In the genomic region with DNA sequence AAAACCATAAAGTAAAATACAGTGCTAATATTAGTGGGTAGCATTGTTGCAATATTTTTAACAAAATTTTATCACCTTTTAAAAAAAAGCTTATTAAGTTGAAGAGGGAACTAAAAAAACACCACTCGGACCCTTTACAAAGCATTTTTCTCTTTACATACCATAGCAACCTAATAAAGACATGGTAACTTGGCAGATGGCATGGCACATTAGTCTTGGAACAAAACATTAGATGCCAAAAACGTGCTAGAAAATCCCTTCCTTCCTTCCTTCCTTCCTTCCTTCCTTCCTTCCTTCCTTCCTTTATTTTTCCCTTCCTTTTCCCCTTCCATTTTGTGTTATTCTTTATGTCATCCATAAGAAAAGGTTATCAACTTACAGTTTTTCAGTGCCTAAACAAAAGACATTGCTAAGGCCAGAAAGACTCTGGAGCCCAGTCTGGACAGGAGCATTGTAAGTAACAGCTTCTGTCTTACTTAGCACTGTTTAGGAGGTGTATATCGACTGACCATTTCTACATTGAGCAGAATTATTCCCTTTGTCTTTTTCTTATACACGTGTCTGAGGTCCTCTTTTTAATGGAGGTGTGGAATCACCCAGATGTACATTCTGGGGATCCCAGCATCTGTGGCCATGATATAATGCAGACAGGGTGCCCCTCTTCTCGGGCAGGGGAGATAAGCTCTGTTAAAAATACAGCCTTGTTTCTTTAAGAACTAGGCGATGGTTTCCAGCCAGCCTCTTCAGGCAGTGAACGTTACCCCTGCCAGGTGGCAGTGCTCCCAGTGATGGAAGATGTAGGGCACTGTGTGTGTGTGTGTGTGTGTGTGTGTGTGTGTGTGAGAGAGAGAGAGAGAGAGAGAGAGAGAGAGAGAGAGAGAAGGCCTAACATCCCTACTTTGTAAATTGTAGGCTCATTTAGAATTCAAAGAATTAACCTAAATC, we compare ENCODE assay signal across 9 mouse cellular contexts.
DNase-seq lines count a peak whose midpoint lies in the region; ATAC-seq and TF ChIP-seq lines count a peak whose summit lies in the region.
"Had no signal": no experiment of that assay in that cellular context is flagged by ENCODE, and none has a peak within 500 bp of the region (broad histone marks: within the 10 kb centered on the region; RNA-seq: fewer than 3 reads in every experiment).

No protein-coding gene starts in this region.

- DNase-seq in limb, embryonic 10.5 days (ENCODE audit: low spot score), result no peak
- peak; percentile 88 to 91 for DNase-seq in cerebellum, adult 2 months
- DNase-seq in forebrain, postnatal 0 days, result peak; percentile 89
- DNase-seq in left cerebral cortex, postnatal 14 days (ENCODE audit: low spot score in 2 of 2), result peak; percentile 64 to 81
- DNase-seq in urinary bladder, postnatal 10 days (ENCODE audit: low spot score), result no peak
- DNase-seq in spleen, adult 12 weeks (ENCODE audit: low spot score), result no peak

- TF ChIP-seq CTCF in cerebellum, adult 2 months (IDR thresholded peaks at IDR 0.05; ENCODE audit: borderline replicate concordance, insufficient read depth, low read depth, low read length), result no peak
- TF ChIP-seq CTCF in forebrain, postnatal 0 days (IDR thresholded peaks at IDR 0.05; ENCODE audit: low read depth), result peak; percentile 26; the same call in 1 of the 2 replicates

- ATAC-seq in limb, embryonic 15.5 days (ENCODE audit: insufficient number of reproducible peaks, low FRiP score, low TSS enrichment, low read depth), result no peak
- peak; percentile 81 for ATAC-seq in forebrain, postnatal 0 days
- ATAC-seq in intestine, embryonic 15.5 days, result no peak

- H3K36me3 ChIP-seq in limb, embryonic 15.5 days, result no peaks in the 10 kb centered on the region
- no peaks in the 10 kb centered on the region for H3K36me3 ChIP-seq in limb, embryonic 10.5 days
- no peaks in the 10 kb centered on the region for H3K36me3 ChIP-seq in forebrain, postnatal 0 days (ENCODE audit: insufficient read depth)
- no peaks in the 10 kb centered on the region for H3K36me3 ChIP-seq in intestine, embryonic 15.5 days
- H3K36me3 ChIP-seq: limb, embryonic 13.5 days had no signal

- no peak overlapping the region for H3K4me3 ChIP-seq in limb, embryonic 15.5 days
- H3K4me3 ChIP-seq in limb, embryonic 10.5 days, result no peak overlapping the region
- H3K4me3 ChIP-seq in cerebellum, adult 2 months (replicated peaks; ENCODE audit: insufficient read depth, low read depth, low read length), result peak overlapping the region; percentile 53
- H3K4me3 ChIP-seq in forebrain, postnatal 0 days (ENCODE audit: low read depth, low read length), result no peak overlapping the region
- H3K4me3 ChIP-seq in intestine, embryonic 15.5 days (replicated peaks), result no peak overlapping the region
- H3K4me3 ChIP-seq: limb, embryonic 13.5 days had no signal

- peak overlapping the region; percentile 33; the same call in 1 of the 2 replicates for H3K27ac ChIP-seq in limb, embryonic 15.5 days
- no peak overlapping the region for H3K27ac ChIP-seq in limb, embryonic 10.5 days
- H3K27ac ChIP-seq in cerebellum, adult 2 months (ENCODE audit: insufficient read depth, low read length), result peak overlapping the region; percentile 94
- peak overlapping the region; percentile 72 for H3K27ac ChIP-seq in forebrain, postnatal 0 days (ENCODE audit: low read depth, low read length)
- no peak overlapping the region for H3K27ac ChIP-seq in intestine, embryonic 15.5 days
- H3K27ac ChIP-seq: limb, embryonic 13.5 days had no signal

- H3K9ac ChIP-seq in limb, embryonic 15.5 days, result no peak overlapping the region
- H3K9ac ChIP-seq in forebrain, postnatal 0 days, result 0 out of 2 replicates have a peak overlapping the region, but pooled peaks have one; percentile 14
- no peak overlapping the region for H3K9ac ChIP-seq in intestine, embryonic 15.5 days
- H3K9ac ChIP-seq: limb, embryonic 13.5 days had no signal

- H3K9me3 ChIP-seq in limb, embryonic 15.5 days, result no peaks in the 10 kb centered on the region
- no peaks in the 10 kb centered on the region for H3K9me3 ChIP-seq in limb, embryonic 10.5 days (replicated peaks)
- H3K9me3 ChIP-seq in forebrain, postnatal 0 days (ENCODE audit: low read length), result no peaks in the 10 kb centered on the region
- no peaks in the 10 kb centered on the region for H3K9me3 ChIP-seq in intestine, embryonic 15.5 days
- H3K9me3 ChIP-seq: limb, embryonic 13.5 days had no signal

- peaks cover 13% of the 10 kb centered on the region for H3K4me1 ChIP-seq in limb, embryonic 15.5 days
- no peaks in the 10 kb centered on the region for H3K4me1 ChIP-seq in limb, embryonic 10.5 days
- H3K4me1 ChIP-seq in cerebellum, adult 2 months (ENCODE audit: control insufficient read depth, insufficient read depth, low read length), result peaks cover 7% of the 10 kb centered on the region; the same call in 1 of the 2 replicates
- H3K4me1 ChIP-seq in forebrain, postnatal 0 days (ENCODE audit: insufficient read depth), result peaks cover 5% of the 10 kb centered on the region; the same call in 1 of the 2 replicates
- H3K4me1 ChIP-seq in intestine, embryonic 15.5 days (replicated peaks), result peaks cover 5% of the 10 kb centered on the region; the same call in 1 of the 2 replicates

- TF ChIP-seq POLR2A in cerebellum, adult 2 months (IDR thresholded peaks at IDR 0.05; ENCODE audit: borderline replicate concordance, insufficient read depth, low read length), result no peak

- intact Hi-C loops in left cerebral cortex, postnatal 14 days (cut with DNase I), result no loop called here

- H3K4me2 ChIP-seq in limb, embryonic 15.5 days, result no peak overlapping the region
- peak overlapping the region; percentile 22; the same call in 1 of the 2 replicates for H3K4me2 ChIP-seq in forebrain, postnatal 0 days (ENCODE audit: low read depth)
- H3K4me2 ChIP-seq in intestine, embryonic 15.5 days (replicated peaks), result no peak overlapping the region
- H3K4me2 ChIP-seq: limb, embryonic 13.5 days had no signal

- 44% methylated on average over 7 of the region's 7 CpGs for WGBS in limb, embryonic 15.5 days
- 65% methylated on average over 7 of the region's 7 CpGs for WGBS in limb, embryonic 10.5 days
- WGBS in cerebellum, adult 2 months, result 10% methylated on average over 7 of the region's 7 CpGs
- 23% methylated on average over 7 of the region's 7 CpGs for WGBS in forebrain, postnatal 0 days
- 51% methylated on average over 7 of the region's 7 CpGs for WGBS in intestine, embryonic 15.5 days

- no peaks in the 10 kb centered on the region for H3K27me3 ChIP-seq in limb, embryonic 15.5 days
- H3K27me3 ChIP-seq in limb, embryonic 10.5 days (ENCODE audit: low read depth, poor library complexity, severe bottlenecking), result no peaks in the 10 kb centered on the region
- no peaks in the 10 kb centered on the region for H3K27me3 ChIP-seq in cerebellum, adult 2 months (ENCODE audit: control insufficient read depth, insufficient read depth, low read length)
- no peaks in the 10 kb centered on the region for H3K27me3 ChIP-seq in forebrain, postnatal 0 days (ENCODE audit: insufficient read depth, low read length)
- H3K27me3 ChIP-seq in intestine, embryonic 15.5 days (replicated peaks), result no peaks in the 10 kb centered on the region
- H3K27me3 ChIP-seq: limb, embryonic 13.5 days had no signal

Comparison
In these comparisons a context has a peak if more than half of its experiments do, and no peak if none do; other contexts are left out.
1. H3K27ac ChIP-seq: peak in limb, embryonic 15.5 days (single experiment), cerebellum, adult 2 months (single experiment) and forebrain, postnatal 0 days (single experiment); none in limb, embryonic 10.5 days (single experiment) and intestine, embryonic 15.5 days (single experiment).
2. DNase-seq: peak in cerebellum, adult 2 months (2 of 2), forebrain, postnatal 0 days (single experiment) and left cerebral cortex, postnatal 14 days (2 of 2); none in limb, embryonic 10.5 days (single experiment), urinary bladder, postnatal 10 days (single experiment) and spleen, adult 12 weeks (single experiment).